8 mouse cellular contexts compared by ENCODE assay signal in the genomic region with DNA sequence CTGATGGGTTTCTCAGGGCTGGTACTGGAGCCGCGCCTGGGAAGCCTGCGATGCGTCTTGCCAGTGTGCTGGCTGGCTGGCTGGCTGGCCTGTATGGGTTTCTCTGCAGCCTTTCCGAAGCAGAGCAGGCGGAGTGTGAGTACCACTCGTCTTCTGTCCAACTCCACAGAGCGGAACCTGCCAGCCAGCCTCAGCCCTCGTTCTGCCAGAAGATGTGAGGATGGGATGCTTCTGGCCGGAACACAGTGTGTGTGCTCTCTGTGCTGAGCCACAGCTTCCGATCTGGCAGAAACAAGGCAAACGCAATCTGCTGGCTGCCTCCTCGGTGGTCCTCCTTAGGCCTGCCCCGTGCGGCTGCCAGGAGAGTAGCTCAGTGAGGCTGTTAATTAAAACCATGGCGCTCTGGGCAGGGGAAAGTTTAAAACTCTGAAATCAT.
DNase-seq lines count a peak whose midpoint lies in the region; ATAC-seq and TF ChIP-seq lines count a peak whose summit lies in the region.

No protein-coding gene starts in this region.

- no peak for TF ChIP-seq POLR2A in thymus, adult 2 months (IDR thresholded peaks at IDR 0.05; ENCODE audit: control insufficient read depth, extremely low read depth, insufficient read depth, low read length, poor library complexity)

- H3K27ac ChIP-seq in thymus, adult 2 months (ENCODE audit: control insufficient read depth, insufficient read depth, low read length): no peak overlapping the region

- no peaks in the 10 kb centered on the region for H3K27me3 ChIP-seq in thymus, adult 2 months (ENCODE audit: control insufficient read depth, insufficient read depth, low read length)

- no peak for TF ChIP-seq CTCF in thymus, adult 2 months (IDR thresholded peaks at IDR 0.05; ENCODE audit: borderline replicate concordance, control insufficient read depth, extremely low read depth, insufficient read depth, low read length, poor library complexity)

- no peak overlapping the region for H3K4me3 ChIP-seq in thymus, adult 2 months (ENCODE audit: control insufficient read depth, insufficient read depth, low read length)

- intact Hi-C loops in left cerebral cortex, postnatal 10 days (cut with DNase I): no loop called here

- peak; percentile 47 to 55 for DNase-seq in left cerebral cortex, postnatal 10 days (ENCODE audit: extremely low spot score in 1 of 2, low spot score in 2 of 2)
- no peak for DNase-seq in left cerebral cortex, adult 11 months (ENCODE audit: low spot score)
- DNase-seq in cerebellum, postnatal 14 days: peak; percentile 76 to 78
- DNase-seq in thymus, postnatal 4 days: no peak
- DNase-seq in heart, adult 8-10 months (ENCODE audit: low spot score): no peak
- DNase-seq in thymus, adult 2 months: no peak

- whole genome bisulfite sequencing in thymus, adult 2 months: 59% methylated on average over 16 of the region's 16 CpGs

- peak; percentile 11; the same call in 1 of the 2 replicates for ATAC-seq in granulocyte monocyte progenitor cell, adult 5-6 weeks (replicated peaks; ENCODE audit: poor library complexity, severe bottlenecking)
- ATAC-seq in megakaryocyte, adult 5-6 weeks (ENCODE audit: poor library complexity, severe bottlenecking): peak; percentile 3; the same call in 1 of the 2 replicates

- no peaks in the 10 kb centered on the region for H3K4me1 ChIP-seq in thymus, adult 2 months (replicated peaks; ENCODE audit: control insufficient read depth, insufficient read depth, low read length)

- no peaks in the 10 kb centered on the region for H3K36me3 ChIP-seq in thymus, adult 2 months (ENCODE audit: control insufficient read depth, insufficient read depth, low read length)

Comparison
In these comparisons a context has a peak if more than half of its experiments do, and no peak if none do; other contexts are left out.
1. DNase-seq: peak in left cerebral cortex, postnatal 10 days (2 of 2) and cerebellum, postnatal 14 days (2 of 2); none in left cerebral cortex, adult 11 months (single experiment), thymus, postnatal 4 days (single experiment), heart, adult 8-10 months (single experiment) and thymus, adult 2 months (single experiment).